Mouse (Mus musculus) spleen, adult 2 months (tissue): ENCODE results near the gene Fam234b. TPM values are rescaled to one million over a fixed set of nuclear protein-coding genes. Genes with fewer than 3 reads are reported as not detected.

Source experiments
- DNase-seq, 2 experiments: peaks; one replicate each; pipeline versions ENCODE4 v3.0.0 to v3.0.0-alpha.2; 2012 to 2021; ENCODE audit warnings: low spot score in 2 of 2, low read depth in 1 of 2
- H3K27ac ChIP-seq: fragments of 200-500 bp; 2 replicates; pipeline ENCODE4 v1.5.1; 2012; ENCODE audit warnings: low read length, inconsistent platforms; ENCODE audit not compliant: insufficient read depth
- H3K27me3 ChIP-seq: fragments of 200-500 bp; 2 replicates; pipeline ENCODE4 v1.6.1; 2012; ENCODE audit warnings: mild to moderate bottlenecking, moderate library complexity, low read length, inconsistent platforms; ENCODE audit not compliant: control insufficient read depth, insufficient read depth
- H3K36me3 ChIP-seq: fragments of 200-500 bp; 2 replicates; pipeline ENCODE4 v1.6.1; 2012; ENCODE audit warnings: mild to moderate bottlenecking, low read length, inconsistent platforms; ENCODE audit not compliant: control insufficient read depth, insufficient read depth
- H3K4me1 ChIP-seq: fragments of 200-500 bp; 2 replicates; pipeline ENCODE4 v1.6.1; 2011; ENCODE audit warnings: inconsistent platforms; ENCODE audit not compliant: control insufficient read depth, insufficient read depth, insufficient read length
- H3K4me3 ChIP-seq: fragments of 200-500 bp; 2 replicates; pipeline ENCODE4 v1.5.1; 2011; ENCODE audit warnings: mild to moderate bottlenecking, inconsistent platforms; ENCODE audit not compliant: insufficient read depth, insufficient read length; ENCODE audit errors: extremely low read depth
- CTCF ChIP-seq: fragments of 200-500 bp; IDR thresholded peaks from 2 replicates; pipeline ENCODE4 v1.5.1; 2011; ENCODE audit warnings: mild to moderate bottlenecking, inconsistent platforms; ENCODE audit not compliant: insufficient read depth, insufficient read length, insufficient replicate concordance; ENCODE audit errors: extremely low read depth
- POLR2A ChIP-seq: fragments of 200-500 bp; IDR thresholded peaks from 2 replicates; pipeline ENCODE4 v1.6.1; 2011; ENCODE audit warnings: low read depth, low read length, inconsistent platforms
- WGBS: fragments of 180-500 bp; shearing (Covaris S2); methylation state at CpG from one replicate; pipeline ENCODE4 v1.1.7; 2018; 5-methylcytosine and 5-hydroxymethylcytosine counted together
- polyA plus RNA-seq: library from polyadenylated mRNA; depleted of rRNA; stranded (reverse); fragments of >200 nt; gene quantifications from 2 replicates; pipeline ENCODE4 v1.2.3, GENCODE M21; 2012

The Fam234b gene
- polyA plus RNA-seq, 1 experiment = 16.3 TPM

- Histone ChIP-seq H3K4me1 (no peaks in the 10 kb centered on the region), H3K36me3 (no peaks in the 10 kb centered on the region), H3K27me3 (no peaks in the 10 kb centered on the region), H3K27ac (no peak overlapping the region), H3K4me3 (no peak overlapping the region)
- DNase-seq = no peak
- 69% methylated on average over 6 of the region's 6 CpGs for WGBS
- no peak for TF ChIP-seq CTCF
- no peak for TF ChIP-seq POLR2A
Measured at GRCm38 (mm10) chr6:135247861-135248260, 50.1 kb downstream of the Fam234b start.

DNA sequence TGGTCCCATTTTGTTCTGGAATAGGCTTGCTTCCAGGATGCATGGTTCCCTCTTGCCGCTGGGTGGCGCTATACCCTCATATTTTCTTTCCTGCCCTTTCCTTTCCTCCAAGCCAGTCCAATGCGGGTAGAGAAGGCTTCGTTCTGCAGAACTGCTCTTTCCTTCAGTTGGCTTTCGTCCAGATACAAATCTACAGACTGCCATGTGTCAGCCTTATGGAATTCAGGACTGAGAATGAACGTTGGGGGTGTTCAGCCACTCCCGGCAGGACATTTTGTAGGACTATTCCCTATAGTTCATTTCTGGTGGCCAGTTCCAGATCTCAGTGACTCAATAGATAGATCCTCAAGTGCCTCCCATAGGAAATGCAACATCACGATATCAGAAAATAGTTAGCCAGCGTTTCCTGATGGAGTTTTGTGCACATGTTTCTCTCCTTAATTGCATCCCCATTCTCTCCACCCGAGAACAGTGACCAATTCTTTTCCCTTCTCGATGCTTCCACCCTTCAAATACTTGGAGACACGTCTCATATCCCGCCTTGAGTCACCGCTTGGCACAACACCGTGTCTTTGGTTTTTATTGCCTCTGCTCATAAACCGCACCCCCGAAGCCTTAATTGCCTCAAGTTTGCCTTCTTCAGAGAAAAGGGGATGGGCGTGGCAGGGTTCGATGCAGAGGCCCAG is 52.2 kb downstream of the Fam234b start:
- Histone ChIP-seq H3K4me1 (no peaks in the 10 kb centered on the region), H3K27me3 (no peaks in the 10 kb centered on the region), H3K36me3 (no peaks in the 10 kb centered on the region), H3K27ac (no peak overlapping the region), H3K4me3 (no peak overlapping the region)
- WGBS = 34% methylated on average over 19 of the region's 19 CpGs
- TF ChIP-seq CTCF (peak; percentile 65; the same call in 1 of the 2 replicates), POLR2A (no peak)
- DNase-seq = peak in 1 of 2 experiments; percentile 30

DNA sequence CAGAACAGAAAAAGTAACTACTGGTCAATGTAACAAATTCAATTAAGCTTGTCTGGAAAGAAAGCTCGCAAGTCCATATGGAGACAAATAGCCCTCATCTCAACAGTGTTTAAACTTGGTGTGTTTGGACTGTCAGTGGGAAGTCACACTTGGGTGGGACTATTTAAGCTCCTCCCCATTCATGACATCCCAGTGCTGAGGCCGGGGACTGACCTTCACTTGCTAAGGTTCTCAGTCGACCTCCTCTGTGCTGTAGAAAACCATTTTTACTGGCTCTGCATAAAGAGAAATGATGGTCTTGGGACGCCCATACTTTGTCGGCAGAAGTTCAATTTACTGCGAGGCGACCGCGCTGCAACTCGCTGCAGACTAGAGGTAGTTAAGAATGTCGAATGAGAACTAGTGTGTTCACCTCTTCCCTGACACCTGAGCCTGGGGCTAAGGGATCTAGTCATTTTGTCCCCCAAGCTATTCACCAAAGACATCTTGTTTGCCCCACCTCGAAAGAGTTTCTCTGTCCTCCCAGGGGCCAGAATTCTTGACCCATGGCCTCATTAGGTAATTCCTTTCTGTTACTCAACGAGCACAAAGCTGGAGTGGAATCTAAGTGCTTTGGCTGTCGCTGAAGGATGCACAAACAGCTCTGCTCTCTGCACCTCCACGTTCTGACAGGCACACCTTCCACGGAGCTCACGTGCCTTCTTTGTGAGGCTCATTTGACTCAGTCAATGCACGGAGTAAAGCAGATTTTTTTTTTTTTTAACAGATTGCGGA is 53.3 kb downstream of the Fam234b start:
- WGBS = 88% methylated on average over 19 of the region's 19 CpGs

GRCm38 (mm10) chr6:135251849-135252727 is 54.3 kb downstream of the Fam234b start:
- DNase-seq = no peak
- no peak overlapping the region for H3K27ac ChIP-seq
- no peaks in the 10 kb centered on the region for H3K27me3 ChIP-seq
- H3K4me1 ChIP-seq = no peaks in the 10 kb centered on the region
- no peaks in the 10 kb centered on the region for H3K36me3 ChIP-seq
- 64% methylated on average over 24 of the region's 24 CpGs for WGBS
- no peak for TF ChIP-seq CTCF
- no peak for TF ChIP-seq POLR2A
- no peak overlapping the region for H3K4me3 ChIP-seq

More for the DNA sequence above, 53.3 kb downstream of the Fam234b start:
- Histone ChIP-seq H3K4me3 (no peak overlapping the region), H3K27me3 (no peaks in the 10 kb centered on the region), H3K36me3 (no peaks in the 10 kb centered on the region), H3K27ac (no peak overlapping the region), H3K4me1 (no peaks in the 10 kb centered on the region)
- TF ChIP-seq CTCF (no peak), POLR2A (no peak)
- DNase-seq = no peak

- Histone ChIP-seq H3K4me3 (no peak overlapping the region), H3K36me3 (no peaks in the 10 kb centered on the region), H3K27me3 (no peaks in the 10 kb centered on the region), H3K27ac (no peak overlapping the region), H3K4me1 (no peaks in the 10 kb centered on the region)
- TF ChIP-seq CTCF (no peak), POLR2A (no peak)
- WGBS = 16% methylated on average over 16 of the region's 16 CpGs
- DNase-seq = peak in 1 of 2 experiments; percentile 20
Measured at GRCm38 (mm10) chr6:135252728-135253077, 54.9 kb downstream of the Fam234b start.

DNA sequence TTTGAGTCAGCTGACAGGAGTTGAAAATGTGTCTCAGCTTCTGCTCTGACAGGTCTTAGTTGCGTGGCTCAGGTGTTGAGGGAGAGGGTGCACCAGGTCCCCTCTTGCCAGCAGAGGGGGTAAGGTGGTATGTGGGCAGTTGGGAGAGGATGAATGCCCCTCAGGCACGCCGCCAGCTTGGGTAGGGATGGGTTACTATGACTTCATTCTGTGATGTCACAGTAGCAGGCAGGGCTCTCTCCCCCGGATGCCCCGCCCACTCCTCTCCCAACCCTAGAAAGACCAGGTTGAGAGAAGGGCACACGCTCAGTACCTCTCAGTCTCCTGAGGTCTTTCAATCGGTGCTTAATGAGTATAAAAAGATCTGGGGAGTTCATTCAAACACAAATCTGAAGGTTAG is 56.4 kb downstream of the Fam234b start, which contains the start of gene Gsg1:
Gene Gsg1, minus strand, starts transcription at position 199 of the 400 bp plus-strand sequence.
- Histone ChIP-seq H3K27ac (no peak within 1 kb of the TSS), H3K27me3 (no peaks in the 10 kb centered on the region), H3K4me1 (no peaks in the 10 kb centered on the region), H3K36me3 (no peaks in the 10 kb centered on the region), H3K4me3 (no peak within 1 kb of the TSS)
- TF ChIP-seq POLR2A (no peak), CTCF (no peak)
- WGBS = 87% methylated on average over 7 of the region's 7 CpGs
- DNase-seq = no peak

GRCm38 (mm10) chr6:135260435-135260834 is 62.7 kb downstream of the Fam234b start:
- no peak for DNase-seq
- Histone ChIP-seq H3K27ac (no peak overlapping the region), H3K4me1 (no peaks in the 10 kb centered on the region), H3K4me3 (no peak overlapping the region), H3K36me3 (no peaks in the 10 kb centered on the region), H3K27me3 (no peaks in the 10 kb centered on the region)
- no peak for TF ChIP-seq CTCF
- TF ChIP-seq POLR2A = no peak
- WGBS = 94% methylated on average over 6 of the region's 6 CpGs
